Comparison of ENCODE assay signal across 12 mouse cellular contexts in genomic region chr14:120242711-120243110, GRCm38 (mm10).
"Had no signal": no experiment of that assay in that cellular context is flagged by ENCODE, and none has a peak within 500 bp of the region (broad histone marks: within the 10 kb centered on the region; RNA-seq: fewer than 3 reads in every experiment).

No protein-coding gene starts in this region.

- DNase-seq: kidney, postnatal 25 days; layer of hippocampus, adult 9-11 months; layer of hippocampus, postnatal 36 days; right cerebral cortex, postnatal 14 days; thymus, adult 18-20 months; thymus, postnatal 14 days had no signal

- H3K27ac ChIP-seq: kidney, embryonic 15.5 days; limb, embryonic 15.5 days; liver, embryonic 12.5 days; midbrain, embryonic 10.5 days; neural tube, embryonic 13.5 days had no signal

- H3K4me1 ChIP-seq: limb, embryonic 15.5 days; liver, embryonic 12.5 days; neural tube, embryonic 13.5 days had no signal

- H3K9me3 ChIP-seq: kidney, embryonic 15.5 days; limb, embryonic 15.5 days; liver, embryonic 12.5 days; midbrain, embryonic 10.5 days; neural tube, embryonic 13.5 days had no signal

- H3K27me3 ChIP-seq: kidney, embryonic 15.5 days; limb, embryonic 15.5 days; liver, embryonic 12.5 days; neural tube, embryonic 13.5 days had no signal

- H3K4me3 ChIP-seq: kidney, embryonic 15.5 days; limb, embryonic 15.5 days; liver, embryonic 12.5 days; midbrain, embryonic 10.5 days; neural tube, embryonic 13.5 days had no signal

- ATAC-seq: liver, embryonic 12.5 days; midbrain, embryonic 16.5 days had no signal

- H3K4me2 ChIP-seq: kidney, embryonic 15.5 days; limb, embryonic 15.5 days; liver, embryonic 12.5 days; neural tube, embryonic 13.5 days had no signal

- H3K9ac ChIP-seq: kidney, embryonic 15.5 days; limb, embryonic 15.5 days; liver, embryonic 12.5 days; neural tube, embryonic 13.5 days had no signal

- H3K36me3 ChIP-seq: kidney, embryonic 15.5 days; limb, embryonic 15.5 days; liver, embryonic 12.5 days; midbrain, embryonic 10.5 days; neural tube, embryonic 13.5 days had no signal
